Mouse (Mus musculus): ENCODE results near the gene Wfs1.

Gene Wfs1

DNA sequence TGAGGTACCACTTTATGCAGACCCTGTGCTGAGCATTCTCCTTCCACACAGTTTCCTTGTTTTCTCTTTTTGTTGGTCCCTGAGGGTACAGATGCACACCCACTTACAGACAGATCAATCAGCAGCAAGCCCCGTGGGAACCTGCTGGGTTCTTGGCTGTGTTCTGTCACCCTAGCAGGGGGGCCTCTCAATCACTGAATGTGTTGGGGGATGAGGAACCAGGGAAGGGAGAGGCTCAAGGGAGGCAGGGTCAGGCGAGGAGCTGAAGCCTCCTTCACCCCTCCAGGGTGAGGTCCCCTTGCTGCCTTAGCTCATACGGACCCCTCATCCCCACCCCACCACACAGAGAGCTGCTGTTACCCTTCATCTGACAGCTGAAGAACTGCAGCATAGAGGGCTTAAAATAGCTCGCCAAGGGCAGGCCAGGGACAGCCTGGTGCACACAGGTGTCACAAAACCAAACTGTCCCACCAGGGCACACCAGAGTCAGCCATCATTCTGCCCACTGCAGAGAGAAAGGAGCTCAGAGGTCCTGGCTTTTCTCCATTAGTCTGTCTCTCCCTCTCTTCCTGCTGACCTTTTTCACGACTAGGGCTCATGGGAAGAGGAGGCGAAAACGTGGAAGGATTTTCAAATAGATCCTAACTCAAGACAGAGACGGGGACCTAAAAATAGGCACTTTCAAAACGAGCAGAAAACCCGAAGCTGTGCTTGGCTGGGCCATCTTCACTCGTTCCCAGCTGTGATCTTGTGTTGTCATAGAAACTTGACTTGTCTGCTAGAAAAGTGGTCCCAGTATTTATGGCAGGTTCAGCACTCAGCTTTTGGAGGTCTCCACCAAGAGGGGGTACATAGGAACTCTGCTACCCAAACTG, 64.9 kb downstream of the Wfs1 start:
- DNase-seq, result no peak

DNA sequence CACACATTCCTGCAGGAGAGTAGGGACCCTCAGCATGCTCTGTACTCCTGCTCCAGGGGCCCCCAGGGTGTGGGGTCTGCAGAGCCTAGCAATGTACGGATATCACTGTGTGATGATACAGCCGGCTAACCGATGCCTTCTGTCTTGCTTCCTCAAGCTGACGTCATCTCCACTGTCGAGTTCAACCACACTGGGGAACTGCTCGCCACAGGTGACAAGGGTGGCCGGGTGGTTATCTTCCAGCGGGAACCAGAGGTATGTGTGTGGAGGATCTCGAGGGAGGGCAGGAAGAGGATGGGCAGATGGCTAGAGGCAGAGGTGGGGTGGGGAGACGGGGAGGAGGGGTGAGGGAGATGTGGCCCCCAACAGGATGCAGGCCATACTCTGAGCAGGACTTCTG, 66.2 kb downstream of the Wfs1 start:
- no peak for DNase-seq

- DNase-seq, result no peak
Measured at GRCm38 (mm10) chr5:36921871-36922270, 67.1 kb downstream of the Wfs1 start.

DNA sequence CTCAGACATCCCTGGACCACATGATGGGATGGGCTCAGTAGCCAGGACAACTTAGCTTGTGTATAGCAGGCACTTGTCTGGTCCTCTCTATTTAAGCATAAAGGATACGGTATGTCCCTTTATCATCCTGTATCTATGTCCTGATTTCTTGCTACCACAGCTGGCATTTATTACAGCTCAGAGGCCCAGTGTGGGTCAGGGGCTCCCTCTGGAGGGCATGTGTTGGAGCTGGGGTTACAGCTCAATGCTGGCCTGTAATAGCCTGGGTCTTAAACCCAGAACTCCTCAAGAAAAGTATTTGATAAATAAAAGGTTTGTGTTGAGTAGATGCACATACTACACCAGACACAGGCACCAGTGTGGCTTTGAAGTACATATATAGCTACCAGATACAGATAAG, 68.9 kb downstream of the Wfs1 start:
- peak in 1 of 2 experiments; percentile 30 for DNase-seq

DNA sequence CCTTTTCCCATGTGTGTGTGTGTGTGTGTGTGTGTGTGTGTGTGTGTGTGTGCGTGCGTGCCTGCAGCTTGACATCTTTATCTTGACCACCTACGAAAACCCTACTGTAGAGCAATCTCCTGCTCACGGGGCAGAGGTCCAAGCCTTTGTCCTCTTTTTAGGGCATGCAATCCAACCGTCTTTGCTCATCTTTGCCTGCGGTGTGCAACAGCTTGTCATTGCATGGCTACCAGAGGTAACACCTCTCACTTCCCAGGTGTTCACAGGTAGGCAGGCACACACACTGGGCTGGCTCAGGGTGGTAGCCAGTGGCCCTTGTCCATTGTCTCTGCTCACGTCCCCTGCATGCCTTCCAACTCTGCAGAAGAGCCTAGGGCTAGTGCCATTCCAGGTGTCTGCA, 71.0 kb downstream of the Wfs1 start:
- no peak for DNase-seq

- no peak for DNase-seq
Measured at GRCm38 (mm10) chr5:36917245-36917644, 71.8 kb downstream of the Wfs1 start.

DNA sequence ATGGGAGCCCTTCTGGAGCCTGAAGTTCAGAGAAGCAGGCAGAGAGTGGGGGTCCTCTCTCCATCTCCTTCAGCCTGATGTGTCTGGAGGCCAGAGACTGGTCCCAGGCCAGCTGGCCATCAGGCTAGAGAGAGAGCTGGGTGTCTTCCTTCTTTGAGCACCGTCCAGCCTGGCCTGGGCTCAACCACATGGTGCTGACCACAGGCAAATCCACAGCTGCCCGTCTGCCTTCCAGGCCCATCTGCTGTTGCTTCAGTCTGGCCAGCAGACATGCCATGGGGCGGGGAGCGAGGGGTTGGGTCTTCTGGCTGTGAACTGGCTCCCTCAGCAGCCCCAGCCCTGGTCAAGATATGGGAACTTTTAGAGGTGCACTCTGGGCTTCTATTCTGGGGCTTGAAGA, 72.4 kb downstream of the Wfs1 start:
- DNase-seq, result no peak

Measured in kidney, postnatal 36 days (tissue).